Comparison of ENCODE assay signal across 10 mouse cellular contexts in genomic region chr9:107917895-107918608, GRCm38 (mm10). TPM values are rescaled to one million over a fixed set of nuclear protein-coding genes. Genes with fewer than 3 reads are reported as not detected.
DNase-seq lines count a peak whose midpoint lies in the region; ATAC-seq and TF ChIP-seq lines count a peak whose summit lies in the region.
"Had no signal": no experiment of that assay in that cellular context is flagged by ENCODE, and none has a peak within 500 bp of the region (broad histone marks: within the 10 kb centered on the region; RNA-seq: fewer than 3 reads in every experiment).

No protein-coding gene starts in this region.

- H3K4me1 ChIP-seq in kidney, postnatal 0 days (replicated peaks; ENCODE audit: insufficient read depth, low read length): no peaks in the 10 kb centered on the region; the same call in 1 of the 2 replicates
- H3K4me1 ChIP-seq in midbrain, embryonic 11.5 days (ENCODE audit: control insufficient read depth, insufficient read depth, low read length): peaks cover 11% of the 10 kb centered on the region

- TF ChIP-seq CTCF in kidney, postnatal 0 days (IDR thresholded peaks at IDR 0.05; ENCODE audit: low read depth): no peak

- no peak overlapping the region for H3K27ac ChIP-seq in kidney, postnatal 0 days
- no peak overlapping the region for H3K27ac ChIP-seq in midbrain, embryonic 11.5 days (ENCODE audit: low read depth, low read length)
- H3K27ac ChIP-seq: forebrain, embryonic 10.5 days; limb, embryonic 12.5 days had no signal

- no peak overlapping the region for H3K4me3 ChIP-seq in kidney, postnatal 0 days (replicated peaks; ENCODE audit: low read depth, low read length)
- no peak overlapping the region for H3K4me3 ChIP-seq in midbrain, embryonic 11.5 days (ENCODE audit: low read depth, low read length)
- H3K4me3 ChIP-seq: forebrain, embryonic 10.5 days; limb, embryonic 12.5 days had no signal

- H3K9me3 ChIP-seq in kidney, postnatal 0 days (replicated peaks; ENCODE audit: low read length): no peaks in the 10 kb centered on the region
- H3K9me3 ChIP-seq in midbrain, embryonic 11.5 days (ENCODE audit: control insufficient read depth, low read length): no peaks in the 10 kb centered on the region
- H3K9me3 ChIP-seq: forebrain, embryonic 10.5 days; limb, embryonic 12.5 days had no signal

- H3K4me2 ChIP-seq in kidney, postnatal 0 days (ENCODE audit: low read length): no peak overlapping the region
- H3K4me2 ChIP-seq in midbrain, embryonic 11.5 days: no peak overlapping the region
- H3K4me2 ChIP-seq: limb, embryonic 12.5 days had no signal

- H3K36me3 ChIP-seq in kidney, postnatal 0 days (ENCODE audit: insufficient read depth, low read length): no peaks in the 10 kb centered on the region
- no peaks in the 10 kb centered on the region for H3K36me3 ChIP-seq in midbrain, embryonic 11.5 days (ENCODE audit: control insufficient read depth, insufficient read depth, low read length)
- H3K36me3 ChIP-seq: forebrain, embryonic 10.5 days; limb, embryonic 12.5 days had no signal

- ATAC-seq in kidney, postnatal 0 days (replicated peaks; ENCODE audit: low FRiP score, low read depth): peak; percentile 29; the same call in 1 of the 2 replicates
- peak; percentile 40; the same call in 1 of the 2 replicates for ATAC-seq in midbrain, embryonic 11.5 days (ENCODE audit: low FRiP score)
- no peak for ATAC-seq in monocyte, adult 5-6 weeks (replicated peaks; ENCODE audit: insufficient number of reproducible peaks, low FRiP score, low TSS enrichment, poor library complexity, severe bottlenecking)

- 25% methylated on average over 13 of the region's 13 CpGs for WGBS in kidney, postnatal 0 days
- 34% methylated on average over 13 of the region's 13 CpGs for WGBS in midbrain, embryonic 11.5 days

- no peaks in the 10 kb centered on the region for H3K27me3 ChIP-seq in kidney, postnatal 0 days (ENCODE audit: insufficient read depth, low read length)
- no peaks in the 10 kb centered on the region for H3K27me3 ChIP-seq in midbrain, embryonic 11.5 days (ENCODE audit: control insufficient read depth, insufficient read depth, low read length)
- H3K27me3 ChIP-seq: limb, embryonic 12.5 days had no signal

- H3K9ac ChIP-seq in kidney, postnatal 0 days (ENCODE audit: low read depth, low read length): no peak overlapping the region
- H3K9ac ChIP-seq in midbrain, embryonic 11.5 days (ENCODE audit: low read length): no peak overlapping the region
- H3K9ac ChIP-seq: limb, embryonic 12.5 days had no signal

- DNase-seq in kidney, postnatal 0 days (ENCODE audit: low spot score): peak; percentile 53
- no peak for DNase-seq in kidney, postnatal 36 days
- DNase-seq in MN1 (ENCODE audit: low spot score): peak; percentile 46
- peak; percentile 73 for DNase-seq in embryo, embryonic 10.5 days (ENCODE audit: low spot score)
- DNase-seq in midbrain, embryonic 11.5 days (ENCODE audit: low spot score, missing footprints): no peak
- no peak for DNase-seq in heart, adult 8-10 months (ENCODE audit: low spot score)

RNA-seq across cellular contexts. Expression of gene Actl11, which starts 10.2 kb away (rescaled TPM):
- polyA plus RNA-seq in kidney, postnatal 0 days (2015; fragmentation: Nextera tagmentation; extraction: Ambion mirVana): not detected in 2 replicates
- not detected in 2 replicates for polyA plus RNA-seq in midbrain, embryonic 11.5 days (2014; fragmentation: Nextera tagmentation; extraction: Ambion mirVana)
- total RNA-seq in monocyte, adult 5-6 weeks (2017): 0.19 TPM in 1 of 3 replicates, not detected in the others
- not detected for total RNA-seq in heart, adult 8-10 months (2022)
- polyA plus RNA-seq: forebrain, embryonic 10.5 days; heart, postnatal 0 days; limb, embryonic 12.5 days had no signal

RNA-seq across cellular contexts. Expression of gene Mst1r, which starts 11.4 kb away (rescaled TPM):
- polyA plus RNA-seq in kidney, postnatal 0 days (2015; fragmentation: Nextera tagmentation; extraction: Ambion mirVana): 1.1 and 1.4 TPM in 2 replicates
- 0.60 and 0.80 TPM in 2 replicates for polyA plus RNA-seq in midbrain, embryonic 11.5 days (2014; fragmentation: Nextera tagmentation; extraction: Ambion mirVana)
- total RNA-seq in monocyte, adult 5-6 weeks (2017): 0.29 to 3.2 TPM (median 1.6 TPM) in 3 replicates
- 1 to 10 TPM; 1.3 to 3.7 (median 2.1) TPM for total RNA-seq in heart, adult 8-10 months (2022)

RNA-seq across cellular contexts. Expression of gene Camkv, which starts 17.4 kb away (rescaled TPM):
- 0.95 and 1.3 TPM in 2 replicates for polyA plus RNA-seq in kidney, postnatal 0 days (2015; fragmentation: Nextera tagmentation; extraction: Ambion mirVana)
- 6.3 and 6.7 TPM in 2 replicates for polyA plus RNA-seq in midbrain, embryonic 11.5 days (2014; fragmentation: Nextera tagmentation; extraction: Ambion mirVana)
- total RNA-seq in monocyte, adult 5-6 weeks (2017): not detected in 3 replicates
- total RNA-seq in heart, adult 8-10 months (2022): under 1 TPM in 2 of 4 experiments, not detected in 2; 0.16 to 0.66 TPM
- polyA plus RNA-seq: heart, postnatal 0 days had no signal

RNA-seq across cellular contexts. Expression of gene Mon1a, which starts 30.1 kb away (rescaled TPM):
- 11.1 and 12.7 TPM in 2 replicates for polyA plus RNA-seq in kidney, postnatal 0 days (2015; fragmentation: Nextera tagmentation; extraction: Ambion mirVana)
- polyA plus RNA-seq in midbrain, embryonic 11.5 days (2014; fragmentation: Nextera tagmentation; extraction: Ambion mirVana): 14.8 and 16.8 TPM in 2 replicates
- total RNA-seq in monocyte, adult 5-6 weeks (2017): 13.0 to 22.8 TPM (median 16.4 TPM) in 3 replicates
- 10 to 100 TPM; 10.8 to 12.2 (median 11.9) TPM for total RNA-seq in heart, adult 8-10 months (2022)

RNA-seq across cellular contexts. Expression of gene Traip, which starts 31.9 kb away (rescaled TPM):
- 10.0 and 10.2 TPM in 2 replicates for polyA plus RNA-seq in kidney, postnatal 0 days (2015; fragmentation: Nextera tagmentation; extraction: Ambion mirVana)
- 27.7 and 37.2 TPM in 2 replicates for polyA plus RNA-seq in midbrain, embryonic 11.5 days (2014; fragmentation: Nextera tagmentation; extraction: Ambion mirVana)
- 1.5 to 1.8 TPM (median 1.6 TPM) in 3 replicates for total RNA-seq in monocyte, adult 5-6 weeks (2017)
- 1 to 10 TPM in 1 of 4 experiments, under 1 TPM in 3; 0.33 to 1.6 (median 0.80) TPM for total RNA-seq in heart, adult 8-10 months (2022)

Comparison
In these comparisons a context has a peak if more than half of its experiments do, and no peak if none do; other contexts are left out.
1. DNase-seq: peak in kidney, postnatal 0 days (single experiment), MN1 (single experiment) and embryo, embryonic 10.5 days (single experiment); none in kidney, postnatal 36 days (0 of 2), midbrain, embryonic 11.5 days (single experiment) and heart, adult 8-10 months (single experiment).